Mouse (Mus musculus) bone marrow macrophage, adult 2 months (primary cell): ENCODE measurements around the gene Gins2.

Source experiments
- CTCF ChIP-seq: IDR thresholded peaks from 2 replicates; pipeline ENCODE4 v1.5.1; 2012; ENCODE audit warnings: low read depth, mild to moderate bottlenecking, low read length, moderate library complexity
- POLR2A ChIP-seq: IDR thresholded peaks from 2 replicates; pipeline ENCODE4 v1.6.1; 2012; ENCODE audit warnings: mild to moderate bottlenecking, low read depth, low read length, borderline replicate concordance

DNA sequence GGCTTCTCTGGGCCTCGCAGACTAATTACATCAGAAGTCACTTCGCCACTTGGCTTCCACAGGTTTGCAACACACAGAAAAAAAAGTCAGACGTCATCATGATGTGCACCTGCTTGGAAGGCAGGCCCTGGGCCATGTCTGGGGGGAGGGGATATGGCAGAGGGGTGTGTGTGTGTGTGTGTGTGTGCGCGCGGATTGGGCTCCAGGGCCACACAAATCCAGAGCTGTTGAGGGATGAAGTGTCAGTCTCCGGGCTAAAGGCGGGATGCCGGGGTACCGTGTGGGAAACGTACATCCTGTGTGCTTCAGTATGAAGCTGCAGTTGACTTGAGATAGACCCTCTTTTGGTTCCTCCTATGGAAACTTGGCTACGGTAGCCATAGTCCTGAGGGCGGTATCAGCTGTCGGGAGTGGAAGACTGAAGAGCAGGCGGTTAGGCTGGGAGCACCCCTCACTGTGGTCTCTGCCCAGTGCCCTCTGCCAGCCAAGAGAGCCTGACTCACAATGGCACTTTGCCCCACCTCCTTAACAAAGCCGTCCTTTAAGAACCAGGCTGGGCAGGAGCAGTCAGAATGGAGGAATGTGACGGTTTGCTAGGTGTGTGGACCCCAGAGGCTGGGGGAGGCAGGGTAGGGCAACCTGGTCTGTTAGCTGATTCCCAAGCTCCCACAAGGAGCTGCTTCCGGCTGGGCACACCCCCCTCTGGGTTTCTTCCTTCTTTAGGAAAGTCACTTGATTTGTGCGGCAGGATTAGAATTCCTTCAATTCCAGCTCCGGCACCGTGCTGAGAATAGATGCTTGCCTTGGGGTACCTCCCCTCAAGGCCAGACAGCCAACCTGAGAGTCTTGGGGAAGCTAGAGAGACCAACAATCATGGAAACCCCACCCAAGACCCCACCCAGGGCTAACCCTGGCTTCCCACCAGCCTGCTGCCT is 42.6 kb upstream of the Gins2 start:
- no peak for TF ChIP-seq POLR2A
- no peak for TF ChIP-seq CTCF
